Mouse (Mus musculus) testis, adult 2 months (tissue): Measurements from ENCODE around the gene Dpf2. TPM values are rescaled to one million over a fixed set of nuclear protein-coding genes. Genes with fewer than 3 reads are reported as not detected.

Experiments
- H3K27ac ChIP-seq: fragments of 200-500 bp; 2 replicates; pipeline ENCODE4 v1.5.1; 2012; ENCODE audit warnings: low read depth, low read length; ENCODE audit not compliant: control insufficient read depth, insufficient read depth
- H3K27me3 ChIP-seq: fragments of 200-500 bp; 2 replicates; pipeline ENCODE4 v1.6.1; 2012; ENCODE audit warnings: mild to moderate bottlenecking, low read length, moderate library complexity; ENCODE audit not compliant: control insufficient read depth, insufficient read depth
- H3K36me3 ChIP-seq: fragments of 200-500 bp; 2 replicates; pipeline ENCODE4 v1.6.1; 2012; ENCODE audit warnings: mild to moderate bottlenecking, low read length; ENCODE audit not compliant: control insufficient read depth, insufficient read depth
- H3K4me1 ChIP-seq: fragments of 200-500 bp; 2 replicates; pipeline ENCODE4 v1.6.1; 2012; ENCODE audit warnings: low read length; ENCODE audit not compliant: control insufficient read depth, insufficient read depth
- H3K4me3 ChIP-seq: fragments of 200-500 bp; 2 replicates; pipeline ENCODE4 v1.5.1; 2012; ENCODE audit warnings: low read depth, mild to moderate bottlenecking, low read length, moderate library complexity, mixed read lengths; ENCODE audit not compliant: control insufficient read depth
- CTCF ChIP-seq: fragments of 200-500 bp; IDR thresholded peaks from 2 replicates; pipeline ENCODE4 v1.5.1; 2012; ENCODE audit warnings: low read depth, mild to moderate bottlenecking, inconsistent platforms, low read length, moderate library complexity; ENCODE audit not compliant: control insufficient read depth, insufficient read depth, insufficient replicate concordance
- POLR2A ChIP-seq: fragments of 200-500 bp; IDR thresholded peaks from 2 replicates; pipeline ENCODE4 v1.6.1; 2012; ENCODE audit warnings: low read depth, mild to moderate bottlenecking, inconsistent platforms, low read length, moderate library complexity; ENCODE audit not compliant: control insufficient read depth
- polyA plus RNA-seq: library from polyadenylated mRNA; depleted of rRNA; stranded (reverse); fragments of >200 nt; gene quantifications from 2 replicates; pipeline ENCODE4 v1.2.3, GENCODE M21; 2012

Gene Dpf2
- polyA plus RNA-seq, 1 experiment, result 69.2 TPM

DNA sequence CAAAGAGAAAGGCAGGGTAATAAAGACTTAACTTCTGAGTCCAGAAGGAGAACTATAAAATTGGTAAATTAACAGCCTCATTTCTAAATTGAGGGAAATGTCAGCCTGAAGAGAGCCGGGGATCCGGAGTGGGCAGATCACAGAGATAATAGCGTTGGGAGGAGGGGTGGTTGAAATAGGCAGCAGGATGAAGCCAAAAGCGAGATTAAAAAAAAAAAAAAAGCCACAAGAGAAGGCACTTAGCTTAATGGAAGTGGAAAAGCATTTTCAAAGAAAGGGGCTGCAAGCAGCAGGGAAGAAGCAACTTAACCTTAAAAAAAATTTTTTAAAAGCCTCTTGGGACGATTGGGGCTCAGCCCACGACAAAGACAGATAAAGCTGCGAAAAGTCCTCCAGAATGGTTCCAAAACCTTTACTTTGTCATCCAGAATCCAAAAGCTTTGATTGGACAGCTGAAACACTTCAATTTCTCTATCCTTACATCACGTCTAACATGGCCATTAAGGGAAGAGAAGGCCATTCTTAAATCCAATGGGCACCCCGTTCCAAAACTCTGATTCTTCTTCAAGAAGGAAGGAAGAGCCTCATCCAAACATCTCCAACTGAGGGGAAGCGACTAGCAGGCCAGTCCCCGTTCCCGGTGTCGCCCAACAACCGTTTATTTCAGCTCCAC, 1.2 kb downstream of the Dpf2 start:
- no peaks in the 10 kb centered on the region for H3K27me3 ChIP-seq
- no peak for TF ChIP-seq CTCF
- TF ChIP-seq POLR2A, result no peak
- peak overlapping the region; percentile 73 for H3K27ac ChIP-seq
- peaks cover 4% of the 10 kb centered on the region; the same call in 1 of the 2 replicates for H3K36me3 ChIP-seq
- peaks cover 11% of the 10 kb centered on the region for H3K4me1 ChIP-seq
- H3K4me3 ChIP-seq, result peak overlapping the region; percentile 96

GRCm38 (mm10) chr19:5910221-5910620, 2.6 kb downstream of the Dpf2 start:
- Histone ChIP-seq H3K36me3 (peaks cover 6% of the 10 kb centered on the region; the same call in 1 of the 2 replicates), H3K4me1 (peaks cover 11% of the 10 kb centered on the region), H3K27me3 (no peaks in the 10 kb centered on the region), H3K27ac (no peak overlapping the region), H3K4me3 (no peak overlapping the region)
- no peak for TF ChIP-seq POLR2A
- no peak for TF ChIP-seq CTCF

- no peak overlapping the region for H3K27ac ChIP-seq
- H3K4me3 ChIP-seq, result no peak overlapping the region
- H3K36me3 ChIP-seq, result peaks cover 12% of the 10 kb centered on the region
- H3K4me1 ChIP-seq, result peaks cover 5% of the 10 kb centered on the region; the same call in 1 of the 2 replicates
- TF ChIP-seq CTCF (no peak), POLR2A (no peak)
- no peaks in the 10 kb centered on the region for H3K27me3 ChIP-seq
Measured at GRCm38 (mm10) chr19:5907275-5907674, 5.5 kb downstream of the Dpf2 start.

DNA sequence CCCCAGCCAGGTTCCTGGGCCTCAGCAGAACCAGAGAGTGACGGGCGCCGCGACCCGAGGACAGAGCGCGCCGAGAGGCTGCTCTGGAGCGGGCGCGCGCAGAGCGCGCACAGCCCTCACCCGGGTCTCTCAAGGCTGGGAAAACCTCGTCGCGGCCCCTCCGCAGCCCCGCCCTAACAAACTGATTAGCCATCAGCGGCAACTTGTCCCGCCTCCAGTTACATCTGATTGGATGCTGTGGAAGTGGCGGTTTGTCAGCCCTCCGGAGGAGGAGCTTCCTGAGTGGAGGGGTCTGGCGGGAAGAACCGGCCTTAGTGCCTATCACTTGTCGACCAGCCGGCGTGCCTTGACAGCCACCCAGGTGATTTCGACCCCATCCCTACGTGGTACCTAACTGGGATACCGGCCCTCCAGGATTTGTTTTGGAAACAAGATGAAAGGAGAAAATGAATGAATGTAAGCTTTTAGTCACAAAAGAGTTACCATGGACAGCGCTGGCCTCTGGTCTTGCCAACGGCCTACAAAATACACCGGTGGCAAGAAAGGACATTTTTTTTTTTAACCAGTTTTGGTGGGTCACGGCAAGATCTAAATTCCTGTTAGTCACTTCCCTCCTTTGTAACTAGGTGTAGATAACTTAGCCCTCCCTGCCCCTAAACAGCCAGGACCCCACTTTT, 18.7 kb downstream of the Dpf2 start, which contains the start of gene Tigd3:
Tigd3 (minus strand) TSS at position 148 of the 677 bp plus-strand sequence.
- H3K4me3 ChIP-seq, result peak within 1 kb of the TSS; percentile 84
- peaks cover 1% of the 10 kb centered on the region; the same call in 1 of the 2 replicates for H3K36me3 ChIP-seq
- no peaks in the 10 kb centered on the region for H3K27me3 ChIP-seq
- H3K4me1 ChIP-seq, result peaks cover 14% of the 10 kb centered on the region
- TF ChIP-seq POLR2A, result peak; percentile 64
- TF ChIP-seq CTCF, result no peak
- peak within 1 kb of the TSS; percentile 84 for H3K27ac ChIP-seq

DNA sequence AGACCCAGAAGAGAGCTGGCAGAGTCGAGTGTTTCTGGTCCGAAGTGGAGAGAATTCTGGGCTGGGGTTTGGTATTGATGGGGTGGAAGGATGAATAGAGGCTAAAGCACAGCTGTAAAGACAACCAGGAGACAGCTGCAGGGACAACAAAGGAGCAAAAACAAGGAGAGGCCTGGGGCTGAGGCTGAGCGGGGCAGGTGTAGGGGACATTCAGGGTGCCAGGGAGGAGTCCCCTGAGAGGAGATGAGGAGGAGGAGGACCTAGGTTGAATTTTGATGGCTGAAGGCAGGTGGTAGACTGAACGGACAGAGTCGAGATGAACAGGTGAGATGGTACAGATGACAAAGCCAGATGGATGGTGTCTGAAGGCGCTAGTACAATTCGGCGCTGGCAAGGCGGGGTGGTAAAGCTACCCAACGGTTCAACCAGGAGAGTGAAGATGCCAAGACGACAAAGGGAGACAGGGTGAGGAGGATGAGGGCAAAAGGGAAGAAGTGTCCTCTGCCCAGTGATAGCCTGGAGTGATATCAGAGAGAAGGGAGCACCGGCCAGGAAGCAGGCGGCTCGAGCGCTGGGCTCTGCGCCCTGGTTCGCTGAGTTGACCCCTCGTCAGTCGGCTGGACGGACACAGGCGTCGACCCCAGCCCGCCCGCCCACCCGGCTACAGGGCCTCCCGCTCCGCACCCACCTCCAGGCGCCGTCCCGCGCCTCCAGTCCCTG, 19.4 kb downstream of the Dpf2 start:
- TF ChIP-seq CTCF (no peak), POLR2A (no peak)
- Histone ChIP-seq H3K27ac (peak overlapping the region; percentile 84), H3K4me1 (peaks cover 14% of the 10 kb centered on the region), H3K36me3 (peaks cover 1% of the 10 kb centered on the region; the same call in 1 of the 2 replicates), H3K4me3 (peak overlapping the region; percentile 84), H3K27me3 (no peaks in the 10 kb centered on the region)

DNA sequence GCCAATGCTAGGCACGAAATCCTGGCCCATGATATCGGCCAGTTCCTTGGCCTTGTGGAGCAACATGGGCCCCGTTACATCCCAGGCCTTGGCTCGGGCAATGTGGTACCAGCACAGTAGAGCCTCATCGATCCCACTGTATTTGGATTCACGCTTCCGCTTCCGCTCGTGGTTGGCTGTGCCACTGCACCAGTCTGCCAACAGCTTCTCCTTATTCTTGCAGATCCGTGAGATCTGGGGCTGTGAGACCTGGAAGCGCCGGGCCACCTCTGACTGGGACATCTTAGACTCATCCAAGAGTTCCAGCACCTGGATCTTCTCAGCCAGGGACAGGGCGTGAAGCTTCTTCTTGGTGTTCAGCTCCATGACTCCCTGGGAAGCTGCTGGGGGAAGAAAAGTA, 20.1 kb downstream of the Dpf2 start:
- Histone ChIP-seq H3K27me3 (no peaks in the 10 kb centered on the region), H3K27ac (no peak overlapping the region), H3K36me3 (peaks cover 1% of the 10 kb centered on the region; the same call in 1 of the 2 replicates), H3K4me3 (no peak overlapping the region), H3K4me1 (peaks cover 14% of the 10 kb centered on the region)
- TF ChIP-seq CTCF (no peak), POLR2A (no peak)

- H3K27ac ChIP-seq, result no peak overlapping the region
- peaks cover 14% of the 10 kb centered on the region for H3K4me1 ChIP-seq
- TF ChIP-seq POLR2A (no peak), CTCF (no peak)
- no peak overlapping the region for H3K4me3 ChIP-seq
- H3K36me3 ChIP-seq, result peaks cover 1% of the 10 kb centered on the region; the same call in 1 of the 2 replicates
- no peaks in the 10 kb centered on the region for H3K27me3 ChIP-seq
Measured at GRCm38 (mm10) chr19:5892262-5892661, 20.5 kb downstream of the Dpf2 start.
